Mouse (Mus musculus): ENCODE results near the gene Rere. TPM values are rescaled to one million over a fixed set of nuclear protein-coding genes. Genes with fewer than 3 reads are reported as not detected.
"Not testable (repeated sequence)": the region's sequence is repeated elsewhere in the genome, so short reads cannot be mapped to it uniquely, and the experiment has no call there.

Gene Rere
- total RNA-seq, 2 experiments from 2014 or later, result 98.6 to 106 TPM

GRCm38 (mm10) chr4:150591602-150592001, 310.2 kb downstream of the Rere start:
- intact Hi-C loops (cut with DNase I), result no loop called here
- no peak for DNase-seq

GRCm38 (mm10) chr4:150592087-150592486, 310.6 kb downstream of the Rere start:
- DNase-seq, result no peak
- intact Hi-C loops (cut with DNase I), result no loop called here

GRCm38 (mm10) chr4:150593473-150594217, 312.2 kb downstream of the Rere start:
- no peak for DNase-seq
- intact Hi-C loops (cut with DNase I), result no loop called here

GRCm38 (mm10) chr4:150594298-150594829, 312.9 kb downstream of the Rere start:
- no peak for DNase-seq
- intact Hi-C loops (cut with DNase I), result no loop called here

GRCm38 (mm10) chr4:150595071-150595470, 313.6 kb downstream of the Rere start:
- DNase-seq, result no peak
- intact Hi-C loops (cut with DNase I), result no loop called here

GRCm38 (mm10) chr4:150595991-150596390, 314.5 kb downstream of the Rere start:
- intact Hi-C loops (cut with DNase I), result no loop called here
- DNase-seq, result no peak

GRCm38 (mm10) chr4:150598686-150599085, 317.2 kb downstream of the Rere start:
- DNase-seq, result peak; percentile 78
- intact Hi-C loops (cut with DNase I), result no loop called here

GRCm38 (mm10) chr4:150599119-150599992, 317.9 kb downstream of the Rere start:
- DNase-seq, result no peak
- intact Hi-C loops (cut with DNase I), result no loop called here

GRCm38 (mm10) chr4:150600503-150600902, 319.1 kb downstream of the Rere start:
- intact Hi-C loops (cut with DNase I); DNase-seq: not testable (repeated sequence)

GRCm38 (mm10) chr4:150601489-150601888, 320.0 kb downstream of the Rere start:
- DNase-seq, result no peak
- intact Hi-C loops (cut with DNase I), result no loop called here

GRCm38 (mm10) chr4:150603366-150604061, 322.1 kb downstream of the Rere start:
- DNase-seq, result no peak
- intact Hi-C loops (cut with DNase I), result no loop called here

- no peak for DNase-seq
- intact Hi-C loops (cut with DNase I), result no loop called here
Measured at GRCm38 (mm10) chr4:150605804-150606203, 324.4 kb downstream of the Rere start.

GRCm38 (mm10) chr4:150606449-150607161, 325.2 kb downstream of the Rere start:
- no peak for DNase-seq
- intact Hi-C loops (cut with DNase I), result no loop called here

- no peak for DNase-seq
- intact Hi-C loops (cut with DNase I), result no loop called here
Measured at GRCm38 (mm10) chr4:150608670-150609069, 327.2 kb downstream of the Rere start.

- intact Hi-C loops (cut with DNase I), result no loop called here
- no peak for DNase-seq
Measured at GRCm38 (mm10) chr4:150613715-150614114, 332.3 kb downstream of the Rere start.

- intact Hi-C loops (cut with DNase I), result no loop called here
Measured at GRCm38 (mm10) chr4:150615251-150616028, 334.0 kb downstream of the Rere start.

GRCm38 (mm10) chr4:150616029-150616420, 334.6 kb downstream of the Rere start:
- DNase-seq, result peak; percentile 36
- intact Hi-C loops (cut with DNase I), result no loop called here

More at GRCm38 (mm10) chr4:150615251-150616028, 334.0 kb downstream of the Rere start:
- no peak for DNase-seq

- intact Hi-C loops (cut with DNase I), result no loop called here
- DNase-seq, result no peak
Measured at GRCm38 (mm10) chr4:150616841-150617240, 335.4 kb downstream of the Rere start.

- intact Hi-C loops (cut with DNase I), result no loop called here
- DNase-seq, result no peak
Measured at GRCm38 (mm10) chr4:150619011-150619410, 337.6 kb downstream of the Rere start.

Measured in left cerebral cortex, postnatal 4 days (tissue).